Mouse (Mus musculus) hindbrain, embryonic 13.5 days (tissue): ENCODE measurements around the gene Mark1. TPM values are rescaled to one million over a fixed set of nuclear protein-coding genes. Genes with fewer than 3 reads are reported as not detected.

ENCODE experiments used
- ATAC-seq: fragments of 200-750 bp; cut with Nextera tagmentation; 2 replicates; pipeline ENCODE4 v1.8.0; 2017; ENCODE audit warnings: moderate TSS enrichment; ENCODE audit not compliant: low FRiP score
- H3K27ac ChIP-seq: fragments of 300-500 bp; sonication (generic); 2 replicates; pipeline ENCODE4 v1.5.1; 2015; ENCODE audit warnings: inconsistent platforms, mild to moderate bottlenecking, moderate library complexity
- H3K27me3 ChIP-seq: fragments of 300-500 bp; sonication (generic); 2 replicates; pipeline ENCODE4 v1.6.1; 2015; ENCODE audit warnings: mild to moderate bottlenecking, inconsistent platforms
- H3K36me3 ChIP-seq: fragments of 300-500 bp; sonication (generic); 2 replicates; pipeline ENCODE4 v1.6.1; 2015; ENCODE audit warnings: mild to moderate bottlenecking, inconsistent platforms
- H3K4me1 ChIP-seq: fragments of 300-500 bp; sonication (generic); replicated peaks from 2 replicates; pipeline ENCODE4 v1.6.1; 2015; ENCODE audit warnings: inconsistent platforms
- H3K4me2 ChIP-seq: fragments of 300-500 bp; sonication (generic); 2 replicates; pipeline ENCODE4 v1.6.1; 2015; ENCODE audit warnings: inconsistent platforms, mild to moderate bottlenecking, moderate library complexity
- H3K4me3 ChIP-seq: fragments of 300-500 bp; sonication (generic); 2 replicates; pipeline ENCODE4 v1.5.1; 2015; ENCODE audit warnings: mild to moderate bottlenecking, inconsistent platforms
- H3K9ac ChIP-seq: fragments of 300-500 bp; sonication (generic); 2 replicates; pipeline ENCODE4 v1.6.1; 2015; ENCODE audit warnings: mild to moderate bottlenecking, inconsistent platforms
- H3K9me3 ChIP-seq: fragments of 300-500 bp; sonication (generic); 2 replicates; pipeline ENCODE4 v1.6.1; 2016; ENCODE audit warnings: inconsistent platforms
- WGBS: fragments of 180-500 bp; shearing (Covaris S2); methylation state at CpG from one replicate; pipeline ENCODE4 v1.1.7; 2015; 5-methylcytosine and 5-hydroxymethylcytosine counted together
- polyA plus RNA-seq: library from polyadenylated mRNA; unstranded; fragments of >200 nt; fragmentation: Nextera tagmentation; extraction: Ambion mirVana; gene quantifications from 2 replicates; pipeline ENCODE4 v1.2.1, GENCODE M21; 2015

Gene Mark1
- polyA plus RNA-seq, 1 experiment from 2014 or later: 12.7 TPM

GRCm38 (mm10) chr1:184881211-184881610 lies 118.2 kb downstream of the Mark1 start:
- Histone ChIP-seq H3K4me2 (no peak overlapping the region), H3K9ac (no peak overlapping the region)
- ATAC-seq: no peak

GRCm38 (mm10) chr1:184878860-184879259 lies 120.5 kb downstream of the Mark1 start:
- WGBS: 77% methylated on average over 6 of the region's 6 CpGs
- Histone ChIP-seq H3K27me3 (peaks cover 35% of the 10 kb centered on the region), H3K9ac (no peak overlapping the region), H3K27ac (no peak overlapping the region), H3K36me3 (no peaks in the 10 kb centered on the region), H3K9me3 (no peaks in the 10 kb centered on the region), H3K4me1 (peaks cover 11% of the 10 kb centered on the region), H3K4me3 (no peak overlapping the region), H3K4me2 (no peak overlapping the region)
- no peak for ATAC-seq

More at GRCm38 (mm10) chr1:184881211-184881610, 118.2 kb downstream of the Mark1 start:
- no peak overlapping the region for H3K27ac ChIP-seq
- no peaks in the 10 kb centered on the region for H3K36me3 ChIP-seq
- H3K27me3 ChIP-seq: peaks cover 42% of the 10 kb centered on the region
- H3K4me3 ChIP-seq: no peak overlapping the region
- 89% methylated on average over 5 of the region's 5 CpGs for WGBS
- H3K9me3 ChIP-seq: no peaks in the 10 kb centered on the region
- H3K4me1 ChIP-seq: peaks cover 11% of the 10 kb centered on the region

- Histone ChIP-seq H3K9me3 (no peaks in the 10 kb centered on the region), H3K27me3 (peaks cover 20% of the 10 kb centered on the region), H3K36me3 (no peaks in the 10 kb centered on the region), H3K9ac (no peak overlapping the region), H3K4me1 (peaks cover 2% of the 10 kb centered on the region), H3K4me3 (no peak overlapping the region), H3K27ac (no peak overlapping the region), H3K4me2 (no peak overlapping the region)
- WGBS: 77% methylated on average over 2 of the region's 2 CpGs
- ATAC-seq: no peak
Observed at GRCm38 (mm10) chr1:184877306-184877705, 122.1 kb downstream of the Mark1 start.

GRCm38 (mm10) chr1:184873910-184874309 lies 125.5 kb downstream of the Mark1 start:
- H3K4me3 ChIP-seq: no peak overlapping the region
- 85% methylated on average over 11 of the region's 11 CpGs for WGBS
- H3K36me3 ChIP-seq: no peaks in the 10 kb centered on the region
- 0 out of 2 replicates have a peak, but pooled peaks cover 3% of the 10 kb centered on the region for H3K27me3 ChIP-seq
- ATAC-seq: no peak
- no peak overlapping the region for H3K27ac ChIP-seq
- H3K4me1 ChIP-seq: no peaks in the 10 kb centered on the region
- H3K9ac ChIP-seq: no peak overlapping the region
- H3K9me3 ChIP-seq: no peaks in the 10 kb centered on the region
- no peak overlapping the region for H3K4me2 ChIP-seq

- Histone ChIP-seq H3K27ac (no peak overlapping the region), H3K9ac (no peak overlapping the region), H3K36me3 (no peaks in the 10 kb centered on the region), H3K27me3 (0 out of 2 replicates have a peak, but pooled peaks cover 3% of the 10 kb centered on the region), H3K4me1 (0 out of 2 replicates have a peak, but pooled peaks cover 5% of the 10 kb centered on the region), H3K4me2 (no peak overlapping the region), H3K9me3 (no peaks in the 10 kb centered on the region), H3K4me3 (no peak overlapping the region)
- WGBS: 78% methylated on average over 7 of the region's 7 CpGs
- ATAC-seq: no peak
Observed at GRCm38 (mm10) chr1:184872069-184872819, 127.1 kb downstream of the Mark1 start.

- Histone ChIP-seq H3K36me3 (no peaks in the 10 kb centered on the region), H3K27ac (no peak overlapping the region), H3K27me3 (0 out of 2 replicates have a peak, but pooled peaks cover 3% of the 10 kb centered on the region), H3K4me1 (0 out of 2 replicates have a peak, but pooled peaks cover 5% of the 10 kb centered on the region), H3K4me3 (no peak overlapping the region), H3K9ac (no peak overlapping the region), H3K4me2 (no peak overlapping the region), H3K9me3 (no peaks in the 10 kb centered on the region)
- ATAC-seq: no peak
- WGBS: 95% methylated on average over 1 of the region's 1 CpGs
Observed at GRCm38 (mm10) chr1:184871506-184871905, 127.9 kb downstream of the Mark1 start.

GRCm38 (mm10) chr1:184870646-184871385 lies 128.6 kb downstream of the Mark1 start:
- Histone ChIP-seq H3K4me2 (no peak overlapping the region), H3K4me1 (0 out of 2 replicates have a peak, but pooled peaks cover 5% of the 10 kb centered on the region), H3K9me3 (no peaks in the 10 kb centered on the region), H3K9ac (no peak overlapping the region), H3K27me3 (0 out of 2 replicates have a peak, but pooled peaks cover 3% of the 10 kb centered on the region), H3K27ac (no peak overlapping the region), H3K4me3 (no peak overlapping the region), H3K36me3 (no peaks in the 10 kb centered on the region)
- no peak for ATAC-seq
- WGBS: 85% methylated on average over 11 of the region's 11 CpGs

- Histone ChIP-seq H3K36me3 (no peaks in the 10 kb centered on the region), H3K9ac (no peak overlapping the region), H3K4me3 (no peak overlapping the region), H3K9me3 (no peaks in the 10 kb centered on the region), H3K27me3 (0 out of 2 replicates have a peak, but pooled peaks cover 3% of the 10 kb centered on the region), H3K4me2 (no peak overlapping the region), H3K27ac (no peak overlapping the region), H3K4me1 (0 out of 2 replicates have a peak, but pooled peaks cover 5% of the 10 kb centered on the region)
- 58% methylated on average over 4 of the region's 4 CpGs for WGBS
- ATAC-seq: no peak
Observed at GRCm38 (mm10) chr1:184869939-184870565, 129.3 kb downstream of the Mark1 start.

- no peak for ATAC-seq
- Histone ChIP-seq H3K9me3 (no peaks in the 10 kb centered on the region), H3K4me1 (peaks cover 12% of the 10 kb centered on the region; the same call in 1 of the 2 replicates), H3K4me2 (no peak overlapping the region), H3K4me3 (no peak overlapping the region), H3K9ac (no peak overlapping the region), H3K27me3 (0 out of 2 replicates have a peak, but pooled peaks cover 6% of the 10 kb centered on the region), H3K36me3 (no peaks in the 10 kb centered on the region), H3K27ac (no peak overlapping the region)
- 78% methylated on average over 3 of the region's 3 CpGs for WGBS
Observed at GRCm38 (mm10) chr1:184867640-184868120, 131.7 kb downstream of the Mark1 start.

- Histone ChIP-seq H3K36me3 (no peaks in the 10 kb centered on the region), H3K9ac (no peak overlapping the region), H3K9me3 (no peaks in the 10 kb centered on the region), H3K4me3 (no peak overlapping the region), H3K27ac (0 out of 2 replicates have a peak overlapping the region, but pooled peaks have one; percentile 20), H3K4me1 (peaks cover 12% of the 10 kb centered on the region; the same call in 1 of the 2 replicates), H3K27me3 (0 out of 2 replicates have a peak, but pooled peaks cover 4% of the 10 kb centered on the region), H3K4me2 (no peak overlapping the region)
- no peak for ATAC-seq
- WGBS: 20% methylated on average over 7 of the region's 7 CpGs
Observed at GRCm38 (mm10) chr1:184864381-184864801, 135.0 kb downstream of the Mark1 start.

- WGBS: 91% methylated on average over 6 of the region's 6 CpGs
- no peak overlapping the region for H3K27ac ChIP-seq
- H3K4me3 ChIP-seq: no peak overlapping the region
- H3K27me3 ChIP-seq: 0 out of 2 replicates have a peak, but pooled peaks cover 4% of the 10 kb centered on the region
- no peaks in the 10 kb centered on the region for H3K36me3 ChIP-seq
- no peaks in the 10 kb centered on the region for H3K9me3 ChIP-seq
- peaks cover 7% of the 10 kb centered on the region; the same call in 1 of the 2 replicates for H3K4me1 ChIP-seq
- H3K9ac ChIP-seq: no peak overlapping the region
- H3K4me2 ChIP-seq: no peak overlapping the region
- ATAC-seq: no peak
Observed at GRCm38 (mm10) chr1:184862636-184863035, 136.7 kb downstream of the Mark1 start.

- no peak for ATAC-seq
- no peak overlapping the region for H3K9ac ChIP-seq
Observed at GRCm38 (mm10) chr1:184861551-184861950, 137.8 kb downstream of the Mark1 start.

More at GRCm38 (mm10) chr1:184861551-184861950, 137.8 kb downstream of the Mark1 start:
- Histone ChIP-seq H3K36me3 (no peaks in the 10 kb centered on the region), H3K4me2 (no peak overlapping the region), H3K9me3 (no peaks in the 10 kb centered on the region), H3K4me3 (no peak overlapping the region), H3K27me3 (0 out of 2 replicates have a peak, but pooled peaks cover 4% of the 10 kb centered on the region), H3K27ac (no peak overlapping the region), H3K4me1 (peaks cover 7% of the 10 kb centered on the region; the same call in 1 of the 2 replicates)
- 85% methylated on average over 2 of the region's 2 CpGs for WGBS
